Mouse (Mus musculus): Measurements from ENCODE around the gene Ccdc32. TPM values are rescaled to one million over a fixed set of nuclear protein-coding genes. Genes with fewer than 3 reads are reported as not detected.
A peak's percentile ranks its signal among the peaks of the same experiment; 100 is the strongest.

The Ccdc32 gene
- polyA plus RNA-seq, 1 experiment from 2014 or later, result 26.6 TPM

GRCm38 (mm10) chr2:118978064-118978463 lies 51.1 kb downstream of the Ccdc32 start:
- no peak for ATAC-seq
- no peaks in the 10 kb centered on the region for H3K27me3 ChIP-seq
- ChIA-PET POLR2A (no interaction called here), CTCF (interaction anchor here (0.7 to 1.8 kb wide), 6 partner anchors 9 to 214 kb away, joined by 3 to 5 read pairs (median 3); no protein-coding TSS in a partner anchor)
- DNase-seq (ENCODE audit: low read depth, low spot score), result no peak
- peak; percentile 45 for TF ChIP-seq CTCF (IDR thresholded peaks at IDR 0.05)
- in situ Hi-C loops (cut with MboI; ENCODE audit: low pct_unique_long_range_greater_than_20kb), result loop anchor here (25.0 kb wide), 1 partner anchor 191 kb away; the partner anchor contains the start of gene Disp2

- TF ChIP-seq CTCF (IDR thresholded peaks at IDR 0.05), result no peak
- H3K27me3 ChIP-seq, result no peaks in the 10 kb centered on the region
- CTCF ChIA-PET, result interaction anchor here (1.2 to 1.8 kb wide), 3 partner anchors 10 to 212 kb away, joined by 3 to 5 read pairs (median 3); no protein-coding TSS in a partner anchor
- ATAC-seq (no peak), DNase-seq (ENCODE audit: low read depth, low spot score) (no peak)
- in situ Hi-C loops (cut with MboI; ENCODE audit: low pct_unique_long_range_greater_than_20kb), result loop anchor here (25.0 kb wide), 1 partner anchor 190 kb away; the partner anchor contains the start of gene Disp2
- POLR2A ChIA-PET, result no interaction called here
These were observed 52.3 kb downstream of the Ccdc32 start for GRCm38 (mm10) chr2:118976941-118977340.

DNA sequence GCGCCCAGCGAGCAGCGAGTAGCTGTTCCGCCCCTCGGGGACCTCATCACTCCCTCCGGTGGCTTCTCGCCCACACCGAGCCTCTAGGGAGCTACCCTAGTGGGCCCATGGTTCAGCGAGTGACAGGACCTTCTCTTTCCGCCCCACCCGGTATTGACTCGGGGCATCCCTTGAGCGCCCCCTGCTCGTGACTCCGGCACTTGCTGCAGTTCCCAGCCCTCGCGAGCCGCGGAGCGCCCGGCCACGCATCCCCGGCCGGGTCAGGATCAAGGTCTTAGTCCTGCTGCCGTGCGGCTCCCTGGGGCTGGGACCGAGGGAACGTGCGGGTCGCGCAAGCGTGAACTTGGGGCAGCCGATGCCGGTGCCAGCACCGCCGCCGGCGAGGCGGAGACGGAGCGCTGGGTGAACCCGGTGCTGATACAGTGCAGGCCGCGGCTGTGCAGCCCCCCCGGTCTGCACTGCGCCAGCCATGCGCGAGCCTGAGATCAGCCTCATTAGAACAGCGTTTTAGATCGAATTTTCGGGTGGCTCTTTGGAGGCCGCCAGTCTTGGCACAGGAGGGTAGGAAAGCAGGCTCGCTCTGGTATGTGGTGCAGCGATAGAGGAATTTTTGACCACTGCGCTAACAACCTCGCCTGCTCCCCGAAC lies 52.8 kb downstream of the Ccdc32 start:
- H3K27me3 ChIP-seq, result no peaks in the 10 kb centered on the region
- in situ Hi-C loops (cut with MboI; ENCODE audit: low pct_unique_long_range_greater_than_20kb), result loop anchor here (25.0 kb wide), 1 partner anchor 189 kb away; the partner anchor contains the start of gene Disp2
- POLR2A ChIA-PET, result no interaction called here
- ATAC-seq (peak; percentile 74), DNase-seq (ENCODE audit: low read depth, low spot score) (no peak)
- CTCF ChIA-PET, result interaction anchor here (1.8 kb wide), 1 partner anchor 10 kb away, joined by 5 read pairs; no protein-coding TSS in a partner anchor
- TF ChIP-seq CTCF (IDR thresholded peaks at IDR 0.05), result peak; percentile 94

DNA sequence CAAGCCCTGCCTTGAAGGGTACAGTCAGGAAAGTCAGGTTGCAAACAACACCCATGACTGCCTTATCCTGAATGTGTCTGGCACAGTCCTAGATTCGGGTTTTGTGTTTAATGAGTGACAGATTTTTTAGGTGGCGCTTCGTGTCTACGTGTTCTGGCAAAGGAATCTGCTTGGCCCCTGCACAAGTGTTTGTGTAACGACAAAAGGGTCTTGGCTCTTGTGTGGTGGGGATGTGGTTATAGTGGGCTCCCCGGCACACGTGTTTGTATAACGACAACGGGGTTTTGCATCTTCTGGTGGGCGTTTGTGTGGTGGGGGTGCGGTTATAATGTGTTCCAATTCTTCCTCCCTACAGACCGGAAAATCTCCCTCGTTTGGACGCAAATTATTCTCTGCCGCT lies 53.3 kb downstream of the Ccdc32 start:
- CTCF ChIA-PET, result no interaction called here
- POLR2A ChIA-PET, result no interaction called here
- TF ChIP-seq CTCF (IDR thresholded peaks at IDR 0.05), result no peak
- DNase-seq (ENCODE audit: low read depth, low spot score) (no peak), ATAC-seq (no peak)
- in situ Hi-C loops (cut with MboI; ENCODE audit: low pct_unique_long_range_greater_than_20kb), result loop anchor here (25.0 kb wide), 1 partner anchor 189 kb away; the partner anchor contains the start of gene Disp2
- H3K27me3 ChIP-seq, result no peaks in the 10 kb centered on the region

- ChIA-PET POLR2A (no interaction called here), CTCF (interaction anchor here (1.6 kb wide), 1 partner anchor 15 kb away, joined by 3 read pairs; no protein-coding TSS in a partner anchor)
- TF ChIP-seq CTCF (IDR thresholded peaks at IDR 0.05), result peak; percentile 99
- no peaks in the 10 kb centered on the region for H3K27me3 ChIP-seq
- in situ Hi-C loops (cut with MboI; ENCODE audit: low pct_unique_long_range_greater_than_20kb), result no loop called here
- ATAC-seq (peak; percentile 54), DNase-seq (ENCODE audit: low read depth, low spot score) (peak; percentile 25)
These were observed 56.4 kb downstream of the Ccdc32 start for GRCm38 (mm10) chr2:118972687-118973376.

GRCm38 (mm10) chr2:118972048-118972447 lies 57.1 kb downstream of the Ccdc32 start:
- ChIA-PET CTCF (interaction anchor here (1.6 kb wide), 1 partner anchor 14 kb away, joined by 3 read pairs; no protein-coding TSS in a partner anchor), POLR2A (no interaction called here)
- DNase-seq (ENCODE audit: low read depth, low spot score) (no peak), ATAC-seq (no peak)
- in situ Hi-C loops (cut with MboI; ENCODE audit: low pct_unique_long_range_greater_than_20kb), result no loop called here
- TF ChIP-seq CTCF (IDR thresholded peaks at IDR 0.05), result no peak
- H3K27me3 ChIP-seq, result no peaks in the 10 kb centered on the region

DNA sequence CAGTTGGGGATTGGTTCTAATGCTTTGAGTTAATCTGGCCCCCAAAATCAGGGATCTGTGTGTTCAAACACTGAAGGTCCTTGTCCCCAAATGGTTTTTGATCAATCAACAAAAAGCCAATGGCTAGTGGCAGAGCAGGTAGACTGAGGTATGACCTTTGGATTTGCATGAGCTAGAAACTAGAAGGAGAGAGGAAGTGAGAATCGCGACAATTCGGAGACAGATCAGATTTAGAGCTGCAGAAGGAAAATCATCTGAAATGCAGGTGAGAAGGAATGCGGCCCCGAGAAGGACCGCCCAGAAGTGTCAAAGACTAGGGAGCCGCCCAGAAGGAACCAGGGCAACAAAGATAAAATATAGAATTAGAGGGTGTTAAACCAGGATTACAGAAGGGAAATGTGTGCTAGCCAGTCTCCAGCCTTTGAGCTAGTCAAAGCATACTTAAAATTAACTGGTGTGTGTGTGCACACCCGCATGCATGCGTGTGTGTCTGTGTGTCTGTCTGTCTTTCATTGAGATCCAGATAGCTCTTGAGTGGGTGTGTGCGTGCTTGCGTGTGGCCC lies 59.5 kb downstream of the Ccdc32 start:
- CTCF ChIA-PET, result no interaction called here
- no peak for DNase-seq (ENCODE audit: low read depth, low spot score)
- no peak for ATAC-seq
- no peak for TF ChIP-seq CTCF (IDR thresholded peaks at IDR 0.05)
- POLR2A ChIA-PET, result no interaction called here
- in situ Hi-C loops (cut with MboI; ENCODE audit: low pct_unique_long_range_greater_than_20kb), result loop anchor here (5.0 kb wide), 1 partner anchor 62 kb away; no protein-coding TSS in a partner anchor
- no peaks in the 10 kb centered on the region for H3K27me3 ChIP-seq

Other genes starting within 250 kb of the Ccdc32 start
- 0.03 TPM for gene Disp2, start 249.7 kb downstream of the Ccdc32 start, polyA plus RNA-seq (2021)
- gene Knstrn, start 215.4 kb downstream of the Ccdc32 start, polyA plus RNA-seq (2021), result 64.4 TPM
- 36.8 TPM for gene Ivd, start 167.4 kb downstream of the Ccdc32 start, polyA plus RNA-seq (2021)
- 22.9 TPM for gene Bahd1, start 129.0 kb downstream of the Ccdc32 start, polyA plus RNA-seq (2021)
- 32.3 TPM for gene Chst14, start 102.9 kb downstream of the Ccdc32 start, polyA plus RNA-seq (2021)
- gene Rpusd2, start 5.4 kb upstream of the Ccdc32 start, polyA plus RNA-seq (2021), result 5.2 TPM
- 9.3 TPM for gene Knl1, start 17.7 kb upstream of the Ccdc32 start, polyA plus RNA-seq (2021)
- gene Rad51, start 83.4 kb upstream of the Ccdc32 start, polyA plus RNA-seq (2021), result 24.6 TPM
- gene Rmdn3, start 127.6 kb upstream of the Ccdc32 start, polyA plus RNA-seq (2021), result 31.7 TPM
- 27.5 TPM for gene Gchfr, start 138.4 kb upstream of the Ccdc32 start, polyA plus RNA-seq (2021)
- gene Gm14137, start 145.1 kb upstream of the Ccdc32 start, polyA plus RNA-seq (2021), result 6.4 TPM
- gene Zfyve19, start 179.2 kb upstream of the Ccdc32 start, polyA plus RNA-seq (2021), result 40.4 TPM
- gene Dnajc17, start 179.4 kb upstream of the Ccdc32 start, polyA plus RNA-seq (2021), result 18.6 TPM
- gene Ppp1r14d, start 200.5 kb upstream of the Ccdc32 start, polyA plus RNA-seq (2021), result not detected
- gene Spint1, start 208.0 kb upstream of the Ccdc32 start, polyA plus RNA-seq (2021), result 4.5 TPM
- 2.2 TPM for gene Rhov, start 241.9 kb upstream of the Ccdc32 start, polyA plus RNA-seq (2021)